Mouse (Mus musculus) lung, postnatal 25 days (tissue): ENCODE results near the gene Rtcb.

Experiments
- DNase-seq: peaks from one replicate; pipeline ENCODE4 v3.0.0; 2022; ENCODE audit warnings: low spot score

Rtcb gene

DNA sequence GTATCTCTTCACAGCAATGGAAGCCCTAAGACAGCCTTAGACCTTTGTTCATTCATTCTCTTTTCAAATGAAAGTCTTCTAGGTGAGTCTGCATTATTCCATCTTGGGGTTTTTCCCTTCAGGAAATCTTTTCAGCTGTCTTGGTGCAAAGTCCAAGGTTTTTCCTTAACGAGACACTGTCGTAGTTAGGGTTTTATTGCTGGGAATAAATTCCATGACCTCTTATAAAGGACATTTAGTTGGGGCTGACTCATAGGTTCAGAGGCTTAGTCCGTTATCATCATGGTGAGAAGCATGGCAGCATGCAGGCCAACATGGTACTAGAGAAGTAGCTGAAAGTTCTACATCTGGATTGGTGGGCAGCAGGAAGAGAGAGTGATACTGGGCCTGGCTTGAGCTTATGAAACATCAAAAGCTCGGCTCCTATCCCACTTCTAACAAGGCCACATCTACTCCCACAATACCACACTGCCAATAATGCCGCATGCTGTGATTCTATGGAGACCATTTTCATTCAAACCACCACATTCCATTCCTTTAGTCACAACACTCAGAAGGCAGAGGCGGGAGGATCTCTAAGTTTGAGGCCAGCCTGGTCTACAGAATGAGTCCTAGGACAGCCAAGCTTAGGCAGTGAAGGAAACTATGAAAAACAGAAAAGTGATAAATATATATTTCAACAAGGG, 21.2 kb downstream of the Rtcb start:
- no peak for DNase-seq

DNA sequence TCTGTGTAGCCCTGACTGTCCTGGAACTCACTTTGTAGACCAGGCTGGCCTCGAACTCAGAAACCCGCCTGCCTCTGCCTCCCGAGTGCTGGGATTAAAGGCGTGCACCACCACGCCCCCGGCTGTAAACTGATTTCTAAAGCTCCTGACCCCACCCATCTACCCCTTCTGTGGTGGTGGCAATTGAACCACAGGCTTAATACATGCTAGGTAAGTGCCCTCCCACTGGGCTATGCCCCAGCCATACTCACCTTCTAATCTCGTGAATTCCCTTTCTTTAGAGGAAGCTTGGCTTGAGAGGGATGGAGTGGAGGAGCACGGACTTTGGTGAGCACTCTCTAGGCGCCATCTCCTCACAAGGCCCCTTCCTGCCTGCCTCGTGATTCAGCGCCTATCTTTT, 27.7 kb downstream of the Rtcb start:
- no peak for DNase-seq

DNA sequence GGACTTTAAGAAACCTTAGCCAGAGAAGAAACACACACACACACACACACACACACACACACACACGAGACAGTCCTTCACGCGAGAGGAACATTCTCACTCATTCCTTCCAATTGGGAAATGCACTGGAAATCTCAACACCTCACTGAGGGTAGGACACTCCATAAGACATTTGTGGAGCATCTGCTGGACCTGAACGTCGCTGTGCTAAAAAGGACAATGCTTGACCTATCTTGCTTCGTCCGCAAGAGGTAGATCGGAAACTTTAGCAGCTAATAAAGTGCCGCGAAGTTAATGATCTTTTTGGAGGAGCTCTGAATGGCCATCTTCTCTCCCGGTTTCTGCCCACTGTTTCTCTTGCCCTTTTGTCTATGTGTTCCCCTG, 28.4 kb downstream of the Rtcb start:
- no peak for DNase-seq

DNA sequence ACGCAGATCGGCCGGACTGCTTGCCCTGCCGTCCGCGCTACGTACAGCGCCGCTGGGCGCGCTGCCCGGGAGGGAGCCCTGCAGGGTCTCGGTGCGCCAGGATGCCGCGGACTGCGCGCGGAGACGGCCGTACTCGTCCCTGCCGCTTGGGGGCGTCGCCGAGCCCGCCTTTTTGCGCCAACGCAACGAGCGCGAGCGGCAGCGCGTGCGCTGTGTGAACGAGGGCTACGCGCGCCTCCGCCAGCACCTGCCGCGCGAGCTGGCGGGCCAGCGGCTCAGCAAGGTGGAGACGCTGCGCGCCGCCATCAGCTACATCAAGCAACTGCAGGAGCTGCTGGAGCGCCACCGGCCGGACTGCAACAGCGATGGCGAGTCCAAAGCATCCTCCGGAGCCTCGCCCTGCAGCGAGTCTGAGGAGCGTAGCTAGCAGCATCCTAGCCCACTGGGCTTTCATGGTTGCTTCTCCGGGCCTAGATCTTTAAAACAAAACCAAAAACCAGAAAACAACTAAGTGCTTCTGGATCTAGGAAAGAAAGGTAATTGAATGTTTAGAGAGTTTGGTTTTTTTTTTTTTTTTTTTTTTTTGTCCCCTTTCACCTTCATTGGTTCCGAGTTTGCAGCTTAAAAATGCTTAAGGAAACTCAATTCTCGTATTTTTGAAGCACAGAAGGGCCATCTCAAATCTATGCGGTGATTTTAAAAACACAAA, 29.0 kb downstream of the Rtcb start:
- peak; percentile 65 for DNase-seq

DNA sequence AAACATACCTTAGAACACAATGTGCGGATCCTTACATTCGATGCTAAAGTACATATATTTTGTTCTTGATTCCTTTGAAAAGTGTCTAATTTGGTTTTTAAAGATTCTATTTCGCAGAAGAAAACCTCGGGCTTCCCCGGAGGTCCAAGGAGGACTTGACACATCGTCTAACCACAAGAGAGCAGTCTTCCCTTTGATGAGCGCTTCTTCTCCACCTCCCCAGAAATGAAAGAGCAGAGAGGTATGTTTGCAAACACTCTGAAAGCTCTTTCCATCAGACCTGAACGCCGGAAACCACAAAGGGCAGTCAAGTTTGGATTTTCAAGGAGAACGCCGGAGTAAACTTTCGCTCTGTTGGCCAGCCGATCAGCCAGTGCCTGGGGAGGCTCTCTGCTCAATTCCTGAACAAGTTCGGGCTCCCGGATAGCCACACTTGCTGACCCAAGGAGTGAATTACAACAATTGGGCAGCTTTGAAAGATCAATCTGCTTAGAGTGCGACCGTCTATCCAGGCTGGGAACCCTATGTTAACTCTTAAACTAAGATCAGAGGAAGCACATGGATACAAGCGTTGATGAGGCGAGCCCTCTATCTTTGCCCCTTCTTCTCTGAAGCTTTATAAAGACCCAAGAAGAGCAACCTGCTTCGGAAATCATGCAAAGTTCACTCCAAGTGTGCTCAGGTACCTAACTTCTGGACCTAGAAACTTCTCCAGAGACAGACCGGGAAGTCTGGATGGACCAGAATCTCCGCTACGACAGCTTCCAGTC, 29.8 kb downstream of the Rtcb start, which contains the start of gene Ascl4:
Gene Ascl4 (plus strand): TSS at position 6 of the 770 bp plus-strand sequence.
- DNase-seq = peak; percentile 7

DNA sequence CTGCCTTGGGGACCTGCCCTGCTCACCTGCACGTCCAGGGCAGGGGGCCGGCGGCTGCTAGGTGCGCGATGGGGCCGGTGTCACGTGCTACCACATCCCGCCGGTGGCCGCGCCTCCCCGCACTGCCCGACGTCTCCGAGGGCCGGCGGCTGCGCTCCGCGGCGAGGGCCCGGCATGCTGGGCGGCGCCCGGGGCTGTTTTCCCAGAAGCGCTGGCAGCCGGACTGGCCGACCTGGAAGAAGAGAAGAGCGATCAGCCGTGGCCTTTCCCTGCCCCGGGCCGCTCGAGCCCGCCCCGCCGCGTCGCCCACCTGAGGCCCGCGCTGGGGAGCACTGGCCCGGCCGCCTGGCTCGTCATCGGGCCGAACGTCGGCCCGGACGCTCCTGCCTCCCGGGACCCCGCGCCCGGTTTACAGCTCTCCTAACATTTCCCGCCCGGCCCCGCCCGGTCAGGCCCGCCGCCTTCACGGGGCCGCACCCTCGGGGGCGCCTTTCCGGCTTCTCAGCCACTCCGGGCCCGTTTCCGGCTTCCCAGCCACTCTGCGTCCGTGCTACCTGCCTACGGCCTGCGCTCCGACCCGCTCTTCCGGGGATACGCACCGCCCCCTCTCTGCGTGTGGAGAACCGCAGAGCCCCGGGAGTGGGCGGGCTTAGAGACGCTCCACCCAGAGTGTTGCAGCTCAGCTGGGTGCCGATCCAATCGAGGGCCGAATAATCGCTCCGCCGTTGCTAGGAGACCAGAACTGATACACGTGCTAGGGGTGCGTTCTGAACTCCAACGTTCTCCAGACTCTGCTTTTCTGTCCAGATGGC, 40.9 kb downstream of the Rtcb start, which contains the start of gene Prdm4:
Gene Prdm4 (minus strand): TSS at position 645 of the 812 bp plus-strand sequence.
- DNase-seq = peak; percentile 98
